Mouse (Mus musculus) neural tube, embryonic 15.5 days (tissue): Measurements from ENCODE around the gene 9830107B12Rik. TPM values are rescaled to one million over a fixed set of nuclear protein-coding genes. Genes with fewer than 3 reads are reported as not detected.
"Not testable (repeated sequence)": the region's sequence is repeated elsewhere in the genome, so short reads cannot be mapped to it uniquely, and the experiment has no call there.

Experiments used
- ATAC-seq: fragments of 200-750 bp; cut with Nextera tagmentation; 2 replicates; pipeline ENCODE4 v1.8.0; 2017; ENCODE audit warnings: mild to moderate bottlenecking, moderate TSS enrichment, moderate library complexity; ENCODE audit not compliant: low FRiP score
- H3K27ac ChIP-seq: fragments of 300-500 bp; sonication (generic); replicated peaks from 2 replicates; pipeline ENCODE4 v1.5.1; 2015; ENCODE audit warnings: mild to moderate bottlenecking, inconsistent platforms
- H3K27me3 ChIP-seq: fragments of 300-500 bp; sonication (generic); replicated peaks from 2 replicates; pipeline ENCODE4 v1.6.1; 2015; ENCODE audit warnings: inconsistent platforms
- H3K36me3 ChIP-seq: fragments of 300-500 bp; sonication (generic); 2 replicates; pipeline ENCODE4 v1.6.1; 2015; ENCODE audit warnings: inconsistent platforms
- H3K4me1 ChIP-seq: fragments of 300-500 bp; sonication (generic); 2 replicates; pipeline ENCODE4 v1.6.1; 2015; ENCODE audit warnings: inconsistent platforms
- H3K4me2 ChIP-seq: fragments of 300-500 bp; sonication (generic); 2 replicates; pipeline ENCODE4 v1.6.1; 2015; ENCODE audit warnings: inconsistent platforms, mild to moderate bottlenecking, moderate library complexity
- H3K4me3 ChIP-seq: fragments of 300-500 bp; sonication (generic); replicated peaks from 2 replicates; pipeline ENCODE4 v1.5.1; 2015; ENCODE audit warnings: mild to moderate bottlenecking, inconsistent platforms
- H3K9ac ChIP-seq: fragments of 300-500 bp; sonication (generic); replicated peaks from 2 replicates; pipeline ENCODE4 v1.6.1; 2015; ENCODE audit warnings: mild to moderate bottlenecking, inconsistent platforms
- H3K9me3 ChIP-seq: fragments of 300-500 bp; sonication (generic); replicated peaks from 2 replicates; pipeline ENCODE4 v1.6.1; 2016; ENCODE audit warnings: inconsistent platforms
- WGBS: fragments of 180-500 bp; shearing (Covaris S2); methylation state at CpG from one replicate; pipeline ENCODE4 v1.1.7; 2015; ENCODE audit warnings: mixed read lengths; 5-methylcytosine and 5-hydroxymethylcytosine counted together
- polyA plus RNA-seq: library from polyadenylated mRNA; unstranded; fragments of >200 nt; fragmentation: Nextera tagmentation; extraction: Ambion mirVana; gene quantifications from 2 replicates; pipeline ENCODE4 v1.2.1, GENCODE M21; 2015

Gene 9830107B12Rik
- 0.04 TPM in 1 of 2 replicates, not detected in the other for polyA plus RNA-seq

DNA sequence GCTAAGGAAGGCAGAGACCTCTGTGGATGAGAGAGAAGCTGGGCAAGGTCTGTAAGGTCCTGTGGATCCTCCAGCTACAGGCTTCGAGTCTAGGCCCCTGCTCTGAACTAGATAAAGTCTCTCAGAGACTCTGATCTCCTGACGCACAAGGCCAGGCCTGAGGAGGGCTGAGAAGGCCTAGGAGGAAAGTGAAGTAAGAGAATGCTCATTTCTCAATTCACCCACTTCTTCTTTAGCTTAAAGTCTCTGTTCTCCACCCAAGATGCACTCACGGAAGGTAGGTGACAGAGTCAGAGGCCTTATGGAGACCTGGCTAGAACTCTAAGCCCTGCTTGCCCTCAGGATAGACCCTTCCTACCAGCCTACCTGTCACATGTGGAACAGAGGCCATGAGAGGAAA, at the start of gene 9830107B12Rik:
Gene 9830107B12Rik (minus strand): TSS at position 149 of the 400 bp plus-strand sequence.
- WGBS: 79% methylated on average over 3 of the region's 3 CpGs
- no peak for ATAC-seq

DNA sequence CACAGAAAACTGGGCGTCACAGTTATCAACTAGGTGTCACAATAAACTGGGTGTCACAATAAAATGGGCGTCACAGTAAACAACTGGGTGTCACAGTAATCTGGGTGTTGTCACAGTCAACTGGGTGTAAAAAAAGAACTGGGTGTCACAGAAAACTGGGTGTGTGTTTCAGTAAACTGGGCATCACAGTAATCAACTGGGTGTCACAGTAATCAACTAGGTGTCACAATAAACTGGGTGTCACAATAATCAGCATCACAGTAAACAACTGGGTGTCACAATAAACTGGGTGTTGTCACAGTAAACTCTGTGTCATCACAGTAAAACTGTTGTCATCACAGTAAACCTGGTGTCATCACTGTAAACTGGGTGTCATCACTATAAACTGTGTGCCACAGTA, 46.3 kb upstream of the 9830107B12Rik start:
- H3K4me2 ChIP-seq: no peak overlapping the region
- no peak for ATAC-seq
- H3K27me3 ChIP-seq: no peaks in the 10 kb centered on the region
- WGBS: 77% methylated on average over 2 of the region's 2 CpGs
- no peaks in the 10 kb centered on the region for H3K9me3 ChIP-seq
- H3K4me3 ChIP-seq: no peak overlapping the region
- no peak overlapping the region for H3K27ac ChIP-seq
- H3K9ac ChIP-seq: no peak overlapping the region
- H3K36me3 ChIP-seq: no peaks in the 10 kb centered on the region
- no peaks in the 10 kb centered on the region for H3K4me1 ChIP-seq

More for the DNA sequence above, at the start of gene 9830107B12Rik:
- H3K27ac ChIP-seq: no peak within 1 kb of the TSS
- no peaks in the 10 kb centered on the region for H3K9me3 ChIP-seq
- H3K4me1 ChIP-seq: no peaks in the 10 kb centered on the region
- H3K4me3 ChIP-seq: no peak within 1 kb of the TSS
- H3K36me3 ChIP-seq: no peaks in the 10 kb centered on the region
- no peaks in the 10 kb centered on the region for H3K27me3 ChIP-seq
- H3K9ac ChIP-seq: no peak within 1 kb of the TSS
- H3K4me2 ChIP-seq: no peak within 1 kb of the TSS

- no peaks in the 10 kb centered on the region for H3K36me3 ChIP-seq
- no peak overlapping the region for H3K4me3 ChIP-seq
- ATAC-seq: no peak
- no peak overlapping the region for H3K4me2 ChIP-seq
- no peak overlapping the region for H3K27ac ChIP-seq
- no peaks in the 10 kb centered on the region for H3K9me3 ChIP-seq
- WGBS: 75% methylated on average over 5 of the region's 5 CpGs
- H3K4me1 ChIP-seq: no peaks in the 10 kb centered on the region
- no peaks in the 10 kb centered on the region for H3K27me3 ChIP-seq
- H3K9ac ChIP-seq: no peak overlapping the region
Measured at GRCm38 (mm10) chr17:48185252-48185651, 39.2 kb upstream of the 9830107B12Rik start.

- not testable (repeated sequence) for H3K9me3 ChIP-seq, H3K4me2 ChIP-seq, H3K4me3 ChIP-seq, H3K9ac ChIP-seq, ATAC-seq, H3K27ac ChIP-seq, H3K4me1 ChIP-seq, H3K36me3 ChIP-seq, H3K27me3 ChIP-seq
- 75% methylated on average over 2 of the region's 2 CpGs for WGBS
Measured at GRCm38 (mm10) chr17:48167103-48167502, 21.0 kb upstream of the 9830107B12Rik start, which contains the start of gene A530064D06Rik. TSS of gene A530064D06Rik (minus strand) at chr17:48167275.

- H3K4me2 ChIP-seq: no peak overlapping the region
- H3K27ac ChIP-seq: no peak overlapping the region
- H3K9ac ChIP-seq: no peak overlapping the region
- no peaks in the 10 kb centered on the region for H3K36me3 ChIP-seq
- WGBS: 77% methylated on average over 1 of the region's 1 CpGs
- H3K27me3 ChIP-seq: no peaks in the 10 kb centered on the region
- H3K4me3 ChIP-seq: no peak overlapping the region
- ATAC-seq: no peak
- no peaks in the 10 kb centered on the region for H3K9me3 ChIP-seq
- H3K4me1 ChIP-seq: no peaks in the 10 kb centered on the region
Measured at GRCm38 (mm10) chr17:48157382-48158076, 11.5 kb upstream of the 9830107B12Rik start.

GRCm38 (mm10) chr17:48132810-48133209, 13.3 kb downstream of the 9830107B12Rik start:
- Histone ChIP-seq H3K4me3 (no peak overlapping the region), H3K9ac (no peak overlapping the region), H3K27ac (no peak overlapping the region), H3K4me2 (no peak overlapping the region), H3K9me3 (no peaks in the 10 kb centered on the region), H3K36me3 (no peaks in the 10 kb centered on the region), H3K27me3 (no peaks in the 10 kb centered on the region), H3K4me1 (no peaks in the 10 kb centered on the region)
- no peak for ATAC-seq
- WGBS: 88% methylated on average over 2 of the region's 2 CpGs

DNA sequence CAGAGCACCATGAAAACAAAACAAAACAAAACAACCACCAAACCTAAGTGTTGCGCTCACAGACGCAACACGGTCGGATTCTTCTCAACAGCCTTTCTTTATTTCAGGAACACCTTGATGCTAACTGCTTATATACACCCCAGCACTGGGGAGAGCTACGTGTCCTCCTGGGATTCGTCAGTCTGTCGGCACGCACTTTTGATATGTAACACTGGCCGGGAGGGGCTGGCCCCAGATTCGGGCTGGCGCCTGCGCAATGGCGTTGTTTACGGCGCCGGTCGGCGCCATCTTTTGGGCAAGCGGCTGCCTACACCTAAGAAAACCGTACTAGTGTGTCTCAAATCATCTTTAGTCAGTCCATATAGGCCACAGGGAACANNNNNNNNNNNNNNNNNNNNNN, 25.6 kb downstream of the 9830107B12Rik start:
- Histone ChIP-seq H3K27me3 (no peaks in the 10 kb centered on the region), H3K4me1 (no peaks in the 10 kb centered on the region), H3K9ac (no peak overlapping the region), H3K9me3 (no peaks in the 10 kb centered on the region), H3K4me2 (no peak overlapping the region), H3K27ac (no peak overlapping the region), H3K4me3 (no peak overlapping the region), H3K36me3 (no peaks in the 10 kb centered on the region)
- ATAC-seq: no peak
- WGBS: 94% methylated on average over 20 of the region's 20 CpGs

- Histone ChIP-seq H3K4me1 (no peaks in the 10 kb centered on the region), H3K4me3 (no peak overlapping the region), H3K4me2 (no peak overlapping the region), H3K27me3 (no peaks in the 10 kb centered on the region), H3K9me3 (no peaks in the 10 kb centered on the region), H3K9ac (no peak overlapping the region), H3K36me3 (no peaks in the 10 kb centered on the region), H3K27ac (no peak overlapping the region)
- no peak for ATAC-seq
- 28% methylated on average over 3 of the region's 3 CpGs for WGBS
Measured at GRCm38 (mm10) chr17:48119656-48120055, 26.4 kb downstream of the 9830107B12Rik start.

DNA sequence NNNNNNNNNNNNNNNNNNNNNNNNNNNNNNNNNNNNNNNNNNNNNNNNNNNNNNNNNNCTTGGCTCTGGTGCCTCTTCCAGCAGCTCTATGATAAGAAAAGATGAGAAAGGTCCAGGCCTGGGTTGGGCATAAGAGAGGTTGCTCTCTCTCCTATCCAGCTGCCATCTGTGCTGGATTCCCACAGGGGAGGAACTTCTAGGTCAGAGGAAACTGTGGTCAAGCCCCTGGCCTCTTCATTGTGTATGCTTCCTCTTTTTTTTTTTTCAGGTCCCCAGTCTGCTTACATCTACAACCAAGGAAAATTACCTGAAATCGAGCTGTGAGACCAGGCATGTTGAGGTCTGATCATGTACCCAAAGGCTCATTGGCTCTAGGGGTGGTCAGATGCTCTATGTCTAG, 27.5 kb downstream of the 9830107B12Rik start:
- Histone ChIP-seq H3K9ac (no peak overlapping the region), H3K27me3 (no peaks in the 10 kb centered on the region), H3K4me1 (no peaks in the 10 kb centered on the region), H3K27ac (no peak overlapping the region), H3K4me2 (no peak overlapping the region), H3K4me3 (no peak overlapping the region), H3K9me3 (no peaks in the 10 kb centered on the region), H3K36me3 (no peaks in the 10 kb centered on the region)
- ATAC-seq: no peak
- 73% methylated on average over 1 of the region's 1 CpGs for WGBS

- 46% methylated on average over 8 of the region's 8 CpGs for WGBS
- H3K4me2 ChIP-seq: no peak overlapping the region
- H3K36me3 ChIP-seq: no peaks in the 10 kb centered on the region
- no peak overlapping the region for H3K4me3 ChIP-seq
- H3K27ac ChIP-seq: no peak overlapping the region
- no peaks in the 10 kb centered on the region for H3K9me3 ChIP-seq
- H3K9ac ChIP-seq: no peak overlapping the region
- no peak for ATAC-seq
- H3K4me1 ChIP-seq: no peaks in the 10 kb centered on the region
- H3K27me3 ChIP-seq: no peaks in the 10 kb centered on the region
Measured at GRCm38 (mm10) chr17:48110547-48111287, 35.4 kb downstream of the 9830107B12Rik start.

DNA sequence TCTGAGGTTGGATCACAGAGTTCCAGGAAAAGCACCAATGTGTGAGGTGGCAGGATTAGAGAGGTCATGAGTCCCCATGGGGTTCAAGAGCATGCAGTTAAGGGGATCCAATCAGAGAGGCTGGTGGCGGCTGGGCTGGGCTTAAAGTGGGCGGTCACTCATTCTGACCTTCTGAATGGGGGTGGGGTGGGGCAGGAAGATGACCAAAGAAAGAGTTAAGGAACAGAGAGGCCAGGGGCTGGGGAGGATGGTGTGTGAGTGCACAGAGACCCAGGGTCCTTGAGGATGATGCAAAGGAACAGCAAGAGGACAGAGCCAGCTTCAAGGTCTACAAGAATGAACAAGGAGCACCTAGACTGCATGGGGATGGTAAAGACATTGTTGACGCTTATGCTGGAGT, 37.5 kb downstream of the 9830107B12Rik start:
- Histone ChIP-seq H3K4me1 (no peaks in the 10 kb centered on the region), H3K27ac (no peak overlapping the region), H3K9me3 (no peaks in the 10 kb centered on the region), H3K4me2 (no peak overlapping the region), H3K9ac (no peak overlapping the region), H3K27me3 (no peaks in the 10 kb centered on the region), H3K4me3 (no peak overlapping the region), H3K36me3 (no peaks in the 10 kb centered on the region)
- ATAC-seq: no peak
- WGBS: 79% methylated on average over 3 of the region's 3 CpGs

GRCm38 (mm10) chr17:48107862-48108261, 38.2 kb downstream of the 9830107B12Rik start:
- 55% methylated on average over 6 of the region's 6 CpGs for WGBS
- H3K4me3 ChIP-seq: no peak overlapping the region
- no peak overlapping the region for H3K4me2 ChIP-seq
- H3K27me3 ChIP-seq: 0 out of 2 replicates have a peak, but pooled peaks cover 1% of the 10 kb centered on the region
- no peaks in the 10 kb centered on the region for H3K4me1 ChIP-seq
- ATAC-seq: no peak
- H3K9me3 ChIP-seq: no peaks in the 10 kb centered on the region
- no peaks in the 10 kb centered on the region for H3K36me3 ChIP-seq
- H3K27ac ChIP-seq: no peak overlapping the region
- H3K9ac ChIP-seq: no peak overlapping the region
